Mouse (Mus musculus): Measurements from ENCODE around the gene Gm19935. TPM values are rescaled to one million over a fixed set of nuclear protein-coding genes. Genes with fewer than 3 reads are reported as not detected.

The Gm19935 gene
- polyA plus RNA-seq (2014; fragmentation: Illumina TruSeq; extraction: RNeasy Lipid Tissue Mini Kit (QIAGEN cat#74804); ENCODE audit: low read depth, low replicate concordance): not detected

DNA sequence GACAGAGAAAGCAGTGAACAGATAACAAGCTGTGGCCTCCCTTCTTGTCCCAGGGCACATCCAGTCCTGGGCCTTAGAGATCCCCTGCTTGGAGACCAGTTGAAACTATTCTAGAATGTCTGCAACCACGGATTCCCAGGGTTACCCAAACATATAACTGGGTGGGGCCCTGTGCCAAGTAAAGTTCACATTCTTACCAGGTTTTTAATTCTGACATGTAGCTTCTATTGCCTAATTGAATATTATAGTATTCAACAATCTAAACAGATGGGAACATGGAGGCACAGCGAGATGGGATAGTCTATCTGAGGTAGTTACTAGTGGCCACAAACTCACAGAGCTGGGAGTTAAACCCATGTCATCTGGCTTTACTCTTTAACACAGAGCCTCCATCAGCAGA lies at the start of gene Gm19935:
Gene Gm19935, minus strand, starts transcription at position 101 of the 400 bp plus-strand sequence.

DNA sequence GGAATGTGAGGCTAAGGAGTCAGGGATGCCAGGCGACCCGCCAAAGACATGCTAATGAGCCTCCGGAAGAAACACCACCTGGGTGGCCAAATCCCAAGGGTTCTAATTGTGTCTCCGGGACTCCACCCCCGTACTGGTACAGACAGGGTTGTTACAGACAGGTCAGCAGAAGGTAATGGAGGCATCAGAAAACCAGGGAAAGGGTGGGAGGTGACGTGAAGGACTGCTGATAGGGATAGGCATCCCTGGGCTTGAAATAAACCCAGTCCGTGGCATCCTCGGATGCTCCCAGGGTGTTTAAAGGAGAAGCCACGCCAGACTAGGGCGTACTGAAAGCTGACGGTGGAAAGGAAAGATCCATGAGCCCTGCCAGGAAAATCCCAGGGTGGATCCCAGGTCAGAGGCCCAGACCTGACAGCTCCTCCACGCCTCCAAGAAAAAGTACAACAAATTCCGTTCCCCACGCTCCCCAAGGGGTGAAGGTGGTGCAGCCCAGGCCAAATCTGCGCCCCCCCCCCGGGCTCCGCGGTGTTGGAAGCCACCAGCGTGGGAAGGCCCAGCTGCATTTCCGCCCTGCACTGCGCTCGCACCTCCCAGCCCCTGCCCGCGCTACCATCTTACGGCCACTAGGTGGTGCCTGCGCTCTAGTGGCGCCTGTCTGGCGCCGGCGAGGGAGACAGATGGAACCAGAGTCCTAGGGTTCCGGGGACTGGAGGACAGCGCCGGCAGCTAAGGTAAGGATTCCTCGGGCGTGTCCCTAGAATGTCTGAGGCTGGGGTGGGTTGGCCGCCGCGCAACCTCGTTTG lies 11.2 kb upstream of the Gm19935 start, which contains the start of gene Chd9:
Gene Chd9, plus strand, starts transcription at position 172 of the 806 bp plus-strand sequence.

Other genes starting within 250 kb of the Gm19935 start
- gene Chd9, start 11.0 kb upstream of the Gm19935 start, polyA plus RNA-seq (2014; fragmentation: Illumina TruSeq; extraction: RNeasy Lipid Tissue Mini Kit (QIAGEN cat#74804); ENCODE audit: low read depth, low replicate concordance): 66.4 TPM

Measured in heart, adult 10 weeks (tissue).